Mouse (Mus musculus): ENCODE results near the gene Elovl2.

- TF ChIP-seq CTCF (IDR thresholded peaks at IDR 0.05) (no peak), POLR2A (IDR thresholded peaks at IDR 0.05; ENCODE audit: insufficient read depth, low read depth, low read length) (no peak), EP300 (IDR thresholded peaks at IDR 0.05; ENCODE audit: insufficient read depth, low read depth, low read length) (no peak)
Measured at GRCm38 (mm10) chr13:41187886-41188285, 32.3 kb downstream of the Elovl2 start.
